Mouse (Mus musculus): ENCODE measurements around the gene Brf1.

Gene Brf1

GRCm38 (mm10) chr12:112974736-112975135 lies 25.8 kb downstream of the Brf1 start:
- DNase-seq, result no peak

- no peak for DNase-seq
Measured at GRCm38 (mm10) chr12:112969616-112970015, 30.9 kb downstream of the Brf1 start.

GRCm38 (mm10) chr12:112968943-112969342 lies 31.6 kb downstream of the Brf1 start:
- DNase-seq, result no peak

GRCm38 (mm10) chr12:112965783-112966182 lies 34.7 kb downstream of the Brf1 start:
- DNase-seq, result no peak

DNA sequence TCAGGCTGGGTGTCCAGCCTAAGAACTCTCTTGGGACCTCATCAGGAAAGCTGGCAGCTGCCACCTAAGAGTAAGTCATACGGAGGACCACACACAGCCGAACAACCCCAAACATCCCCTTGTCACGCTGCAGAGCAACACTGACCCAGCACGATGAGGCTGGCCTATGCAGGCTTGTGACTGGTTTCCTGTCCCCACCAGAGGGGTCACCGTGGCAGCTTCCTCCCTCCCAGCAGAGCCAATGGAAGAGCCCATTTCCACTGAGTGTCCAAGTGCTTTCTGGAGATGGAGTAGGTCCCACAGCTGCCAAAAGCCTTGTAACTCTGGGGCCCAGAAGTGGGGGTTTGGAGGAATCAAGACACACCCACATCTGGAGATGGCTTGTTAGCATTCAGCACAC lies 38.6 kb downstream of the Brf1 start:
- DNase-seq, result no peak

GRCm38 (mm10) chr12:112961428-112961827 lies 39.1 kb downstream of the Brf1 start:
- no peak for DNase-seq

DNA sequence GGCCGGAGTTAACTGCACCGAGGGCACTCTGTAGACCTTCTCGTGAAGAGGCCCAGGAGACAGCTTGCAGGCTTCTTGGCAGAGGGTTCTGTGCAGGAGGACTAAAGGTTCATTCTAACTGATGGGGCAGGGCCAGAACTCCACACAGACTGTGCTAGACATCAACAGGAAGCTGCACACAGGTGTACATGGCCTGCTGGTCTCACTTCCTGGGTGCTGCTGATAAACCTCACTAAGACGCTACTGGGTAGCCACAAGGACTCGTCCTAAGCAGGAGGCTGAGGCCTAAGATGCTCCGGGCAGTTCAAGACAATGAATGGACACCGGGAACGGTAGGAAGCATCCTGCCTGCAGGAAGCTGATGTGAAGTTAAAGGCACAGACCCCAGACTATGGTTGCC lies 41.1 kb downstream of the Brf1 start:
- no peak for DNase-seq

GRCm38 (mm10) chr12:112958303-112958702 lies 42.2 kb downstream of the Brf1 start:
- DNase-seq, result peak; percentile 83

- peak; percentile 89 for DNase-seq
Measured at GRCm38 (mm10) chr12:112955800-112956199, 44.7 kb downstream of the Brf1 start.

- DNase-seq, result no peak
Measured at GRCm38 (mm10) chr12:112952926-112953565, 47.5 kb downstream of the Brf1 start.

DNA sequence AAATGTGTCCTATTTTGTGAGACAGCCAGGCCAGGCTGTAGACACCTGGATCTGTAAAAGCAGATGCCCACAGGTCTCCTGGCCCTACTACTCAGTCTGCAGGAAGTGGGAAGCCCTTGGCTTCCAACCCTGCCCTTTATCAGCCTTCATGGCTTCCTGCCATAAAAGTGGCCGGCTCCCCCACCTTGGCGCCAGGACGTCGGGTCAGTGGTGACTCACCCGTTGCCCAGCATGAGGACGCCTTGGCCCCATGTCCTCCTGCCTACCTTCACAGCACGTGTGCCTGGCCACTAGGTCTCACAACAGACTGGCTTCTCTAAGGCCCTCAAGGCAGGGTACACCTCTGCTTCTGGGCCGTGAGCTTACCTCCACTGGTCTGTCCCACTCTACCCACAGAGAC lies 48.1 kb downstream of the Brf1 start:
- peak; percentile 84 for DNase-seq

- no peak for DNase-seq
Measured at GRCm38 (mm10) chr12:112951150-112951842, 49.2 kb downstream of the Brf1 start.

GRCm38 (mm10) chr12:112950761-112951129 lies 49.8 kb downstream of the Brf1 start:
- DNase-seq, result no peak

GRCm38 (mm10) chr12:112950040-112950760 lies 50.3 kb downstream of the Brf1 start:
- peak; percentile 95 for DNase-seq

DNA sequence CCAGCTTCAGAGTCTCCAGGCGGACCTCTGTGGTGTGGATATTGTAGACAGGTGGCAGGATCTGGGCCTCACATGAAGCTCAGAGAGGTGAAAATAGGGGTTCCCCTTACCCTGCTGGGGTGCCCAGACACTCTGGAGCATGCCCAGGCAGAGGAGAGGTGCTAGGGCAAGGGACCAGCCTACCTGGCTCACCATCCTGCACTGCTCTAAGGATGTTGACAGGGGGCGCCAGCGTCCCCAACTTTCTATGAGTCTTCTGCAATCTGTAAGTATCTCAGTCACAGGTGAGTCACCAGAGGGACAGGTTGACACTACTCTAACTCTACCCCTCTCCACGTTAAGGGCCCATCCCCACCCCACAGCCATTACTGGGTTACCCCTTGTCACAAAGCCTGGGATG lies 53.2 kb downstream of the Brf1 start:
- DNase-seq, result no peak

DNA sequence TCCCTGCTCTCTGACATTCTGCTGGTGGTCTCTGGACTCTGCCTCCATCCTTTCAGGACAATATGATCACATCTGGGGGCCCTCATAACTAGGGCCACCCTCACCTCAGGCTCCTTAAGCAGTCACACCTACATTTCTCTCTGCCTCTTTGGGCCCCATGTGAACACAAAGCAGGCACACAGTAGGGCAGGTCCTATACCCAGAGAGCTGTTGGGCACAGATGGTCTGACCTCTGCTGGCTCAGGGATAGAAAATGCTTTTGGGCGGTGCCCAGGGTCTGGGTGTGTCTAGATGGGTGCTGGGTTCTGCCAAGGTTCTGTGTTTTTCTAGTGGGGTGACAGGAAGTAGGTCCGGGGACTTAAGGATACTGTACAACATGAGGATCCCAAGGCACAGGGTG lies 56.8 kb downstream of the Brf1 start:
- no peak for DNase-seq

GRCm38 (mm10) chr12:112941776-112942713 lies 58.5 kb downstream of the Brf1 start, which contains the start of gene Nudt14:
TSS of gene Nudt14 (minus strand) at chr12:112942124.
- DNase-seq, result peak; percentile 88

- peak; percentile 55 for DNase-seq
Measured at GRCm38 (mm10) chr12:112941156-112941775, 59.2 kb downstream of the Brf1 start.

DNA sequence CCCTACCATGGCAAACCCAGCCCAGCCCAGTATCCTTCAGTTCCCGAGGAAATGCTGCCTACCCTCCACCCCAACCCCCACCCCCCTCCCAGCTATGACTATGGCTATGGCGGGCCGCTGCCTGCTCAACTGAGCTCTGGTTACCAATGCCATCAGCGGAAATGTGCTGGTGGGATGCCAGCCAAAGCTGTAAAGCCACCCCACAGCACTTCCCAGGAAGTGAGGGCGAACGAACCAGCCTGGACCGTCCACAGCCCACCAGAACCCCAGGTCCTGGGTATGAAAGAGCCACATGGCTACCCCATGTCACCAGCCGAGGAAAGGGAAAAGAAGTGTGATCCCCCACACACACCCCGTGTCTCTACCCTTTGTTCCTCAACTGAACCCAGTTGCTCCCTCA lies 59.8 kb downstream of the Brf1 start:
- peak; percentile 47 for DNase-seq

- no peak for DNase-seq
Measured at GRCm38 (mm10) chr12:112940238-112940637, 60.3 kb downstream of the Brf1 start.

DNA sequence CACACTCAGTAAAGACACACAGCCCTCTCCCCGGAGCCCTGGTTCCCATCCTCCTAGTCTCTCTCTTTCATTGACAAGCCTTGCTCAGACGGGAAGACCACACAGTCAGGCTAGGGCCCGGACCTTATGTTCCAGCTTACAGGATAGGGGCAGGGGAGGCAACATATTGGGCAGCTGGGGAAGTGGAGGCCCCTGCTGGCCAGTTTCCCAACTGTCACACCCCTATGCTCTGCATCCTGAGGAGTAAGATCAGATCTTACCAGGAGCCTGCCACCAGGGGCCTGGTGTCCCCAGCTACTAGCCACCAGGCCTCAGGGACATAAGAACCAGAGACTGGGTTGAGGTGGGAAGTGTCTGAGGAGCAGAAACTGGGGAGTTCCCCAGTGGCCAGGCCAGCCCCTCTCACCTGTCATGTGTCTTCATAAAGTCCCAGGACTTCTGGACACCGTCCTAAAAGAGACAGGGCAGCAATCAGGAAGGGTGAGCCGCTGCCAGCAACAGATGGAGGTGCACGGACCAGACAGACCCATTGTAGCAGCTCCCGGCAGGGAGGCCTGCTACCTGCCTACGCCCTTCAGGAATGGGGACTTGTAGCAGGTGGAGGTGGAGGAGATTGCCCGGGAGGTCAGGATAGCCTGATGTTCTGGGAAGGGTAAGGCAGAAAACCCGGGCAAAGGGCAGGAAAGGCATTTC lies 61.5 kb downstream of the Brf1 start:
- peak; percentile 64 for DNase-seq

DNA sequence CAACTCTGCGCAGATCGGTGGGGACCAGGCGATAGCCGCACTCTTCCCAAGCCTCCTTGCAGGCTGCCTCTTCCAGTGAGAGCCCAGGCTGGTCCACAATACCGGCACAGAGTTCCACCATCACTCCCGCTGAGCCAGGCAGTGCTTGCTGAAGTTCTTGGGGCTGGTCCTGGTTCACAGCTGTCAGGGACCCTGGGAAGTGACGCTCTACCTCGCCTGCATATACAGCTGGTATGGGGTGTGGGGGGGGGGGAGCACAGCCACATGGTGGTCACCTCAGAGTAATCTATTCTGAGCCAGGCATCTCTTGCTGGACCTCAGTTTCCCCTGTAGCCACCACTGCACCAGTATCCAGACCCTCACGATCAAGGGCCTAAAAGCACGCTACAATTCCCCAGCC lies 62.1 kb downstream of the Brf1 start:
- DNase-seq, result no peak
